Mouse (Mus musculus): ENCODE data around the gene Inka2. TPM values are rescaled to one million over a fixed set of nuclear protein-coding genes. Genes with fewer than 3 reads are reported as not detected.

The Inka2 gene
- 0.21 to 0.29 TPM in 2 of 3 replicates, not detected in the other for total RNA-seq (2017)

DNA sequence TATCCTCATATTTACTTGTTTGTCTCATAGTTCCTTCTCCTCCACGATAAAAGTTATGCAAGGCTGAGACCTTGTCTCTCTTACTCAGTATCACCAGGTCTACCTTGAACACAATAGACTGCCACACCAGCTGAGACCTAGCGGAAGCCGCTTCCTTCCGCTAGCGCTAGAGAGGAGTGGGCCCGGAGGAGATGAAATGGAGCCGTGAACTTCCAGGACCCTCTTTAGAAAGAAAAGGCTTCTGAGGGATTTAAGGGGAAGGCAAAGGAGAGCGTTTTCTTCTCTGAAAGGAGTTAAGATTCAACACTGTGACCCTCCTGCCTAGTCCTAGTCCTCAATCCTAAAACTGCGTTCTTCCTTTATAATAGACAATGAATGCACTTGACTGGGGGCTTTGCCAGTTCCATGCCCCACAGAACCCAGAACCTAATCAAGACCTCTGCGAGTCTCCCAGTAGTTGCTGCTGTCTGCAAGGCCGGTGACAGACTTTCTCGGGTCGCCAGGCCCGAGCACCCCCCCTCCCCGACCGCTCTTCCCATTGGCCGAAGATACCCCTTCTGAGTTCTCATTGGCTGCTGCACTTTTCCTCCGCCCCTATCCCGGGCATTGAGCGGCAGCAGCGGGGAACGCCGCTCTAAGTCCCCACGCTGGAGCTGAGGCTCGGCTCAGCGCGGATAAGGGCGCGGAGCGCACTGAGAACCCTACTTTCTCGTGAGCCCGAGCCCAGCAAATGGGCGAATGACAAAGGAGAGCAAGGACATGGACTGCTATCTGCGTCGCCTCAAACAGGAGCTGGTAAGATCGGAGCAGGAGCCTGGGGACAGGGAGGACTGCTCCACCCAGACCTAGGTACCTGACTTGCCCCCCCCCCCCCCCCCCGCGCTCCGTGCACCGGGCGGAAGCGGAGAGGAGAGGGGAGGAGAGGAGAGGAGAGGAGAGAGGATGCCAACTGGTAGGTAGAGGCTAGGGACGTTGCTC, at the start of gene Inka2:
Gene Inka2 (plus strand): TSS at position 569 of the 978 bp plus-strand sequence.
- 0 out of 2 replicates have a peak, but pooled peaks have one; percentile 54 for ATAC-seq (replicated peaks; ENCODE audit: insufficient number of reproducible peaks, low FRiP score, low TSS enrichment, poor library complexity, severe bottlenecking)

DNA sequence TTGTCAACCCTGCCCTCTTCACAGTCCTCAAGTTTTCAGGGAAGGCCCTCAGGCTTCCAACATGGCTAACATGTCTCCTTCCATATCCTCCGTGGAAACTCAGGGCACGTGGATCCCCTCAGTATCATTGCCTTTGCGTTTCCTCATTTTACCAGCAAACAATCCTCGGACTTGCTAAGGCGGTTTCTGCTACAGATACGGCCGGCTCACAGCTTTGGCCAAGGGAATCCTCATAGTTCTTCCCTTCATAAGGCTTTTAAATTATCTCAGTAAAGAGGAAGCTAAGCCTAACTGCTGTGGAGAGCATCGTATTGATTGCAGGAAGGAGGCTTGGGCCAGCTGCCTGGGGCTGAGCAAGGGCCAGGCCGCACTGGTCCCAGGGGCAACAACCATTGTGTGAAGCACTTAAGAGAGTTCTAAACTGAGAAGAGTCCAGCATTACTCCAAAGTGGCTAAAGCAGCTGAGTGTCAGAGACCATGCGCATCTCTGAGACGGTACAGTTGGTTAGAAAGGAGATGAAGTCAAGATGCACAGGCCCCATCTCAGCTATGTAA, 49.3 kb upstream of the Inka2 start:
- no peak for ATAC-seq (replicated peaks; ENCODE audit: insufficient number of reproducible peaks, low FRiP score, low TSS enrichment, poor library complexity, severe bottlenecking)

DNA sequence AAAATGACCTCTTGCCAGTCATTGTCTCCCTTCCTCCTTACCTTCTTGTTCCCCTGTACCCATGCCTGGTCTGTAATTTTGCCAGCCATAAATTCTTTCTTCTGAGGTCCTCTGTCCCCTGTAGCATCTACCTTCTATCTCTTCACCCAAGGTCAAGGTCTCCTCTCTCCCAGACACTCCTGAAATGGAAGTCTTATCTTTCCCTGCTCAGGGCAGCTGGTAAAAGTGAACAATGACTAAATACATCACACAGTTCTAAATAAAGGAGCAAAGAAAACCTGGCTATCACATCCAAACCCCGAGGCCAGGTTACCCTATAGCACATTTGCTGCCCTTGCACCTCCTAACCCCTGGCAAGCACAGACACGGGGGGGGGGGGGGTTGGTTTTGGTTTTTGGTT, 43.9 kb upstream of the Inka2 start:
- no peak for ATAC-seq (replicated peaks; ENCODE audit: insufficient number of reproducible peaks, low FRiP score, low TSS enrichment, poor library complexity, severe bottlenecking)

DNA sequence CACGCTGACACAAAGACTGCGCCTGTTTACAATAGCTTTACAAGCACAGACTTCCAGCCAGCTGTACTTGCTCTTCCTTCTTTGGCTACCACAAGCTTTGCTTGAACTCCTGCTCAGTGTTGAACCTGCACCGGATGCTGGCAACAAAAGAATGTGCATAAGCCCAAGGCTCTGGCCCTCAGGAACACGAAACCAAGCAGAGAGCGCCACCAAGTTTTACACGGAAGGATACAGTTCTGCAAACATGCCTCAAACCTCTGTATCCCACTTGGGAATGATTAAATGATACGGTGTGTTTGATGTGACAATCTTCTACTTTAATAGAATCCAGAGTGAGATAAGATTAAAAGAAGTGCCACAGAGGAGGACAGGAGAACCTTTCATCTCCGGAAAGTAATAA, 41.4 kb upstream of the Inka2 start:
- no peak for ATAC-seq (replicated peaks; ENCODE audit: insufficient number of reproducible peaks, low FRiP score, low TSS enrichment, poor library complexity, severe bottlenecking)

DNA sequence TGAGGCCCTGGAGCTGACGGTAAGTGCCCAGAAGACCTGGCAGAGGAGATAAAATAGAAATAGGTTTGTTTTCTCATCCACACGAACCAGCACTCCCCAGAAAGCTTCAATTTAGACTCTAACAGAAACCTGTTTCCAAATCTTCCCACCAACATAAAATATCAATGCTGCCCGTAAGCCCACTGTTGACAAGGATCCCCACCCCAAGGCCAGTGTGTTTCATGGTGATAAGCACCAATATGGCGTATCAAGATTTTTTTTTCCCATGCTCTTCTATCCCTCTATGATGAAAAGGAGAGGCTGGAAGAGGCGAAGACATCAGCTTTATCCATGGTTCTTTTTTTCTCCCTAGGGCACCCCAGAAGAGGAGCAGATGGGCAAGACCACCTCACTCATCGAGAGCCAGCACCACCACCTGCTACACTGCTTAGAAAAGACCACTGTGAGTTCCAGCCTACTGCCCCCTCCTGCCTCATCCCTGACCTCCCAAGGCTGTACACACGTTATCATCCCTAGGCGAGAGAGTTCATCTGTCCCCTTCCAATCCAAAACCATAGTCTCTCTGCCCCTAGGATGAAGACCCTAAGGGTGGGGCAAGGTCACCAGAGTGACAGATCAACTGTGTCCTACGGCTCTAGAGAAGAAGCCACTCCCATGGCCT, 39.2 kb upstream of the Inka2 start:
- no peak for ATAC-seq (replicated peaks; ENCODE audit: insufficient number of reproducible peaks, low FRiP score, low TSS enrichment, poor library complexity, severe bottlenecking)

DNA sequence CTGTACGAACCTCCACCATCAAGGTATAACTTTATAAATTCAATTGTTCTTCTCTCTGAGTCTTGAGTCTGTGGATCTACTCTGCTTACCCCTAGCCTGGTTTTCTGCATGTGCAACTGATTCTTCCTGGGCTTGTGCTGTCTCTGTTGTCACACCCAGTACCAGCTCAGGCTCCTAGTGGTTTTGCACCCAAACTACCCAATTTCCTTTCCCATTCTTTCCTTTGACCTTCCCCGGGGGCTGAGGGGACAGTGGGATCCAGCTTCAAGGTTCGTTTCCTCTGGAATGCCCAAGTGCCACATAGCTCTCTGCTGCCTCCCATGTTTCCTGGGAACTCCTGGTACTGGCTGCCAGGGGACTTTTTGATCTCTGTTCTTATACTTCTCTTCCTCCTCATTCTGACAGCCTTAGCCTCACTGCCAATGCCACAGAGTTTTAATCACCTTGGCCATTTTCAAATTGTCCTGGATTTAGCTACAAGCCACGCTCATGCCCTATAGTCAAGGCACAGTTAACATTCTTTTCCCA, 37.3 kb upstream of the Inka2 start:
- no peak for ATAC-seq (replicated peaks; ENCODE audit: insufficient number of reproducible peaks, low FRiP score, low TSS enrichment, poor library complexity, severe bottlenecking)

DNA sequence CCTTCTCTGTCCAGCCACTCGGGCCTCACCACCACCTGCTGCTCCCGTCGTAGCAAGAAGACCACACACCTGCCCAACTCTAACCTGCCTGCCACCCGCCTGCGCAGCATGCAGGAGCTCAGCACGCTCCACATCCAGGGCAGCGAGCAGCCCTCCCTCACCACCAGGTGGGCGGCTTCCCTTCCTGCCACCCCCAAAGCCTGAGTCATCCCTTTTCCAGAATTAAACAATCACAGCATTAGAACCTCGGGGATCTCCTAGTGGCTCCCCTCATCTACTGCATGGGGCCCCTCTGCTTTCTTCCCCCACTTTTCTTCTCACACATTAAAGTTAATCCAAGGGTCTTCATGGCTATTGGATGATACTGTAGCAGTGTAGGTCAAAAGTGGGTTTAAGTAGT, 36.2 kb upstream of the Inka2 start:
- ATAC-seq (replicated peaks; ENCODE audit: insufficient number of reproducible peaks, low FRiP score, low TSS enrichment, poor library complexity, severe bottlenecking), result no peak

DNA sequence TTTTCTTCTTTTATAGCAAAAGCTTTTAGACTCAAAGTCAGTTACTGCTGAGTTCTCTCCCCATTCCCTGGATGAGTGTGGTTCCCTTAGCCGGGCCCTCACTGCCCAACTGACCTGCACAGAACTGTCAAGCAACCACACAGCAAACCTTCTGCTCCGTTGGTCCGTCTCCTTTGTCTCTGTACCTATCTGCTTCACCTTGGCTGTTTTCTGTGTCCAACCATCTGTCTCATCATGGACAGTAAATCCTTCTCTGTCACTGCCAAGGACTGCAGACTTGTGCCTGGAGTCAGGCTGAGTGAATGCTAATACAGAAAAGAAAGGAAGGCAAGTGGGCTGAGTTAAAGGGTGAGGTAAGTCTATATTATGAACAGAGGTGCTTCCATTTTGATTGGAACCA, 34.6 kb upstream of the Inka2 start:
- ATAC-seq (replicated peaks; ENCODE audit: insufficient number of reproducible peaks, low FRiP score, low TSS enrichment, poor library complexity, severe bottlenecking), result no peak

DNA sequence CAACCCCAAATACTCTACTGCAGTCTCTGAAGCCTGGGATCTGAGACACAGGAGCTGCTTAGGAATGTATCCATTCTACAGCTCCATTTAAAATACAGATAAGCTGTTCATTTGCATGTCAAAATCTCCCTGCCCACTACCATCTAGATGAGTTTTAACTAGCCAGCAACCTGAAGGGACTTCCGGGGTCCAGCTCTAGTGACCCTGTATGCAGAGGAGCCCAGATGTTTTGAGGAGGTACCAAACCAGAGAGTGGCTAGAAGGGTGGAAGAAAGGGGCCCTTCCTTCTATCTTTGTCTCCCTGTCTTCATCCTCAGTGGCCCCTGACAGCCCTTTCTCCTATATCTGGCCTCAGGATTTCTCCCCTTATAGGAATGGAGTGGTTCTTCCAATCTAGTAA, 33.6 kb upstream of the Inka2 start:
- no peak for ATAC-seq (replicated peaks; ENCODE audit: insufficient number of reproducible peaks, low FRiP score, low TSS enrichment, poor library complexity, severe bottlenecking)

DNA sequence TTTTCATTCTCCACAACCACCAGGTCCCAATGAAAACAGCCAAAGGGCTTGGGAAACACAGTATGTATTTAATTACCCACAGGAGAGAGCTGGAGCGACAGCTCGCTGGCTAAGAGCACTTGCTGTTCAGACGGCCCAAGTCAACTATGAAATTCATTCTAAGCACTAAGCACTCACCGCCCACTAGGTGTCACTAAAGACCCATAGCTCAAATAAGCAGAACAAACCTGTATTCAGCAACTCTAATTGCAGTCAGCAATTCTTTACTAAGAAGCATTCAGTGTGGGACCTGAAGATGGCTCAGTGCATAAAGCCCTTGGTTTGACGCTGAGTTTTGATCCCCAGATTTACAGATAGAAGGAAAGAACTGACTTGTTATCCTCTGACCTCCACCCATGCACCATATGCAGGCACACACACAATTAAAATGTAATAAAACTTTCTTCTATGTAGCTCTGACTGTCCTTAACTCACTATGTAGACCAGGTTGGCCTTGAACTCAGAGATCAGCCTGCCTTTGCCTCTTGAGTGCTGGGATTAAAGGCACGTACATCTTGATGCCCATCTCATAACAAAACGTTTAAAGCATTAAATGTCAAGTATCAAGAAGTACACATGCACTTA, 29.7 kb upstream of the Inka2 start:
- ATAC-seq (replicated peaks; ENCODE audit: insufficient number of reproducible peaks, low FRiP score, low TSS enrichment, poor library complexity, severe bottlenecking), result peak; percentile 74

DNA sequence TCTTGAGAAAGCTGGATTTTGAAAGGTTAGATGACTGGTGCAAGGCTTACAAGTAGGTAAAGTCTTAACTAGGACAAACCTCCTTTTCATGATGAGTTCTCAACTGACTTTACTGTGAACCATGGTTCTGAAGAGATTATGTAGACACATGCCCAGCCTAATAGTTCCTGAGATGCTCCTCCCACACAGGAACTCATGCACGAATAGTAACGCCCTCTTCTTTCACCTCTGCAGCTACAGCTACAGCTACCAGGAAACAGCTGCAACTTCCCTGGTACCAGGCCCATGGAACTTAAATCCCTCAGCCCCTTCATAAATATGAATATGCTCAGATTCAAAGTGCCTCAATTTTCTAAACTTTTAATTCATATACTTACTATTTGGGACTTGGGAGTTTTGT, 28.5 kb upstream of the Inka2 start:
- no peak for ATAC-seq (replicated peaks; ENCODE audit: insufficient number of reproducible peaks, low FRiP score, low TSS enrichment, poor library complexity, severe bottlenecking)

DNA sequence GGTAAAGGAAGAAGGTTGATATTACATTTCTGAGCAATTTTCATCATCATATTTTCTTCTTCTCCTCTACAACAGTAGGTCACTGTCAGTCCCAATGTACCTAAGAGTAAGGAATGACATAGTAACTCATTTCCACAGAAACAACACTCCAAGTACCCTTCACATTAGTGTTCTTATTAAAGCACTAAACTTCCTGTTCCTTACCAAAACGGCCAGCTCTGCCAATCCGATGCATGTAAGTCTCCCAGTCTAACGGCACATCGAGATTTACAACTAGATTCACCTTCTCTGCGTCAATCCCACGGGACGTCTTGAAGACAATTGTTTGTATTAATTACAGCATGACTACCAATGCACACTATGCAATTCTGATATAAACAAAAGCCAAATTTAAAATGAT, 24.1 kb upstream of the Inka2 start:
- ATAC-seq (replicated peaks; ENCODE audit: insufficient number of reproducible peaks, low FRiP score, low TSS enrichment, poor library complexity, severe bottlenecking), result no peak

DNA sequence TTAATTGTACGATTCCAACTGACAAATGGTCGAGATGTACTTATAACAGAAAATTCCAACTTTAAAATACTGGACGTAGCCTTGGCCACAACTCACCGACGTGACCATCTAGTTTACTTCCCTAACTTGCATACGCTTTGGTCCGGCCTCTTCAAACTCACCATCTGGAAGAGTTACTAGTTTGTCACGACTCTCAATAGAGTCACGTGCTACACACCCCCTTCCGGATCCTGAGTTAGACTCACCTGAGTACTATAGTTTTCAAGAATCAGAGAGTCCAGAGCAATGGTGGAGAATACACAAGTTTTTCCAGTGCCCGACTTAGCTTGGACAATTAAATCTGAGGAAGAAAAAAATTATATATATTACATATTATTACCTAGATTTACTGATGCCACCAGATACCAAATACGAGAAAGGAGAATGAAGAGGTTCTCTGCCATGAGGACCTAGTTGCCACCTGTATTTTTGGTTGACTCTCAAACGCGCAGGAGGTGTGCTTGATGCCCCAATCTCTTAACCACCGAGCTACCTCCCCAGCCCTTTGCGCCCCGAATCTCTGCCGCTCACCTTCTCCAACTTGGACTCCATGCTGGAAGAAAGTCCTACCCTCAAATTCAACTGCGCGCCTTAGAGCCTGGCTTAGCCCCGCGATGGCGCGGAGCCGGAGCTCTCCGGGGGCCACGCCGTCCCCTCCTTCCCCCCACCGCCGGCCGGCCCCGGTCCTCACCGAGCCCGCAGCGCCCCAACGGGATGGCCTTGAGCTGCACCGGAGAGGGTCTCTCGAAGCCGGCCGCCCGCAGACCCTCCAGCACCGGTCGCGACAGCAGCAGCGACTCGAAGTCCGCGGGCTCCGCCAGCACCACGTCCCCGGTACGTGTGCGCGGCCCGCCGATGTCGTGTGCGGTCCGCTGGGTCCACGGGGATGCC, 17.7 kb upstream of the Inka2 start:
- no peak for ATAC-seq (replicated peaks; ENCODE audit: insufficient number of reproducible peaks, low FRiP score, low TSS enrichment, poor library complexity, severe bottlenecking)

DNA sequence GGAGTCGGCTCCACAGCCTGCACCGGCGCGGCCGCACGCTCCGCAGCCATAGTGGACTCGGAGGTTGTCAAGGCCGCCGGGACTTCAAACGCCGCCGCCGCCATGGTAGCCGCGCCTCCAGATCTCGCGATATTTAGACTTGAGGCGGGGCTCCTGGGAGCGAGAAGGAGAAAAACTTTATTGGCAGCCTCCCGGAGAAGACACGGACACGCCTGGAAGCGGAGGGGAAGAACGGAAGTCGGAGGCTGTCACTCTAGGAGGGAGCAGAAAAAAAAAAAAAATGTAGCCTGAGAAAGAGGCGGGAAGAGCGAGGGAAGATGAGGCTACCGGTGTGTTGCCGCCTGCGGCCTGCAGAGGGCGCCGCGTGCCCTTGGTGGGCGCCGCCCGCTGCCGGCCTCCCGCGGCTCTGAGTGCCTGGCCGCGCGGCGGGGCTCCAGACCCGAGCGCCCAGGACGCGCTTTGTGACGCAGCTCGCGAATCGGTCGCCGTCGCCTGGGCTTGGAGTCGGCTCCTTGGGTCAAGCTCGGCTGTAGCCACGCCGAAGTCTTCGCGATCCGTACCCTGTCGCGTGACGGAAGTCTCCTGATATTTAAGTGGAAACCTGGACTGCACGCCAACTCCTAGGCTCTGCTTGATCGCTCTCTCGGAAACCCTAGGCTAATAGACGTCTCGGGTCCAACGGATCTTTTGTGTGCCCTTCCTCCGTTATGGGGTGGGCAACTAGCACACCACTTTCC, 16.9 kb upstream of the Inka2 start, which contains the start of gene Ddx20:
Gene Ddx20 (minus strand): TSS at position 251 of the 737 bp plus-strand sequence.
- ATAC-seq (replicated peaks; ENCODE audit: insufficient number of reproducible peaks, low FRiP score, low TSS enrichment, poor library complexity, severe bottlenecking), result peak; percentile 92

DNA sequence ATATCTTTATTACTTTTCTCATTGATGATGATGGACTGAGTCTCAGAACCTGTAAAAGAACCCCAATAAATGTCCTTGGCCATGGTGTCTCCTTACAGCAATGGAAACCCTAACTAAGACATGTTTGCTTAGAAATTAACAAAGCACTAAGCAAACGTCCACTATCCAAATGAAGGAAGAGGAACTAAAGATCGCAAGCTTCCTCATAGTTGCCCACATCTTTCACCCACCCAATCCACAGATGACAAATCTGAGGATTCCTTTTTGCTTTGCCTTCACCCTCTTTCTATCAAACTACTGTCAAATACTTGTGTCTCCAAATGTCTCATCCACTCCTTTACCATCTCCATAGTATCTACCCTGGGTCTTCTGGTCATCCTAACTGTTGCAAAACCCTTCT, 15.9 kb upstream of the Inka2 start:
- 0 out of 2 replicates have a peak, but pooled peaks have one; percentile 12 for ATAC-seq (replicated peaks; ENCODE audit: insufficient number of reproducible peaks, low FRiP score, low TSS enrichment, poor library complexity, severe bottlenecking)

DNA sequence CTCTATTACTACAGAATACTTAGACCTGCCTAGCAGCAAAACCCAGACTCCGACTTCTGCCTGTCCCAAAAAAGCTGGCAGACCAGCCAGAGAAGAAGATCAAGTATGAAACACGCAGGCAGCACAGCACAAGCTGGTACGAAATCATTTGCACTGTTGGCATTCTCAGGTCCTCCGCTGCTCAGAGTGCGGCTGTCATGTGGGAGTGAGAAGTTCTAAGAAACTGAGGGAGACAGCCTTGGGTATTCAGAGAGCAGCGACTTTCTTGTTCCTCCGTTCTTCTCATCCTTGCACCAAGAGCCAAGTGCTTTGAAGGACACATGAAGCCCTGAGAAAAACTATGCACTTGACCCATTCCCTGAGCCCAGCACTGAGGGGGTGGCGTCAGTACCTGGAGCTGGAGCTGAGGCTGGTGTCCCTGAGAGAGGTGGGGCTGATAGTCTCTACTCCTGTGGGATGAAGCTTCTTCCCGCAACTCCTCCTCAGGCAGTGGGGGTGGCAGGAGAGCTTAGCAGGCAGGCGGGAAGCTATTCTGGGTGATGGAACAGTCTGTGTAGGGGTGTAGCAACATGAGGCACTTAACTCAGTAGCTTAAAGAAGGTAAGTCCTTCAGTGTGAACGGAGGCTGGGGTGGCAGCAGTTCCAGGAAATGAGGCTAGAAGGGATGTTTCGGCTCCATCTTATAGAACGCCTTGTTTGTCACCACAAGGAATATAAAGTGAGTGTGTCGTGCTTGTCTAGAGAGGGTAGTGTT, 10.9 kb upstream of the Inka2 start:
- no peak for ATAC-seq (replicated peaks; ENCODE audit: insufficient number of reproducible peaks, low FRiP score, low TSS enrichment, poor library complexity, severe bottlenecking)

Data from monocyte, adult 5-6 weeks (primary cell).